Mouse (Mus musculus): ENCODE data around the gene B430305J03Rik.

- TF ChIP-seq CTCF (IDR thresholded peaks at IDR 0.05; ENCODE audit: borderline replicate concordance, control insufficient read depth, extremely low read depth, insufficient read depth, low read length, poor library complexity), result no peak
- no peak for TF ChIP-seq POLR2A (IDR thresholded peaks at IDR 0.05; ENCODE audit: control insufficient read depth, extremely low read depth, insufficient read depth, low read length, poor library complexity)
Measured at GRCm38 (mm10) chr3:61391564-61391963, 25.8 kb upstream of the B430305J03Rik start.

All from thymus, adult 2 months (tissue).